Mouse (Mus musculus) lung, embryonic 14.5 days (tissue): Measurements from ENCODE around the gene Slc25a30. TPM values are rescaled to one million over a fixed set of nuclear protein-coding genes. Genes with fewer than 3 reads are reported as not detected.

Experiments
- ATAC-seq: fragments of 200-750 bp; cut with Nextera tagmentation; 2 replicates; pipeline ENCODE4 v1.8.0; 2017; ENCODE audit warnings: mild to moderate bottlenecking, moderate TSS enrichment, moderate library complexity; ENCODE audit not compliant: insufficient read depth
- DNase-seq: peaks from one replicate; pipeline ENCODE4 v3.0.0-alpha.2; 2015
- H3K27ac ChIP-seq: fragments of 300-500 bp; sonication (generic); 2 replicates; pipeline ENCODE4 v1.5.1; 2014; ENCODE audit warnings: low read depth, mild to moderate bottlenecking, moderate library complexity
- H3K27me3 ChIP-seq: fragments of 300-500 bp; sonication (generic); 2 replicates; pipeline ENCODE4 v1.6.1; 2014; ENCODE audit warnings: low read length, control low read depth; ENCODE audit not compliant: insufficient read depth
- H3K36me3 ChIP-seq: fragments of 300-500 bp; sonication (generic); 2 replicates; pipeline ENCODE4 v1.6.1; 2014; ENCODE audit warnings: control low read depth; ENCODE audit not compliant: insufficient read depth
- H3K4me1 ChIP-seq: fragments of 300-500 bp; sonication (generic); 2 replicates; pipeline ENCODE4 v1.6.1; 2014; ENCODE audit warnings: antibody characterized with exemption, control low read depth; ENCODE audit not compliant: insufficient read depth
- H3K4me2 ChIP-seq: fragments of 300-500 bp; sonication (generic); 2 replicates; pipeline ENCODE4 v1.6.1; 2014; ENCODE audit warnings: mild to moderate bottlenecking
- H3K4me3 ChIP-seq: fragments of 300-500 bp; sonication (generic); 2 replicates; pipeline ENCODE4 v1.5.1; 2014; ENCODE audit warnings: low read depth, low read length
- H3K9ac ChIP-seq: fragments of 300-500 bp; sonication (generic); 2 replicates; pipeline ENCODE4 v1.6.1; 2014
- H3K9me3 ChIP-seq: fragments of 300-500 bp; sonication (generic); 2 replicates; pipeline ENCODE4 v1.6.1; 2016; ENCODE audit warnings: low read depth, low read length, control low read depth
- CTCF ChIP-seq: IDR thresholded peaks from 2 replicates; pipeline ENCODE4 v1.5.1; 2016; ENCODE audit warnings: antibody characterized with exemption, low read depth
- WGBS: fragments of 180-500 bp; shearing (Covaris S2); extraction: QIAGEN DNeasy Blood & Tissue Kit; methylation state at CpG from one replicate; pipeline ENCODE4 v1.1.7; 2014; 5-methylcytosine and 5-hydroxymethylcytosine counted together
- polyA plus RNA-seq: library from polyadenylated mRNA; unstranded; fragments of >200 nt; fragmentation: Nextera tagmentation; extraction: Ambion mirVana; gene quantifications from 2 replicates; pipeline ENCODE4 v1.2.1, GENCODE M21; 2014

Slc25a30 gene
- polyA plus RNA-seq, 1 experiment from 2014 or later = 4.1 TPM

DNA sequence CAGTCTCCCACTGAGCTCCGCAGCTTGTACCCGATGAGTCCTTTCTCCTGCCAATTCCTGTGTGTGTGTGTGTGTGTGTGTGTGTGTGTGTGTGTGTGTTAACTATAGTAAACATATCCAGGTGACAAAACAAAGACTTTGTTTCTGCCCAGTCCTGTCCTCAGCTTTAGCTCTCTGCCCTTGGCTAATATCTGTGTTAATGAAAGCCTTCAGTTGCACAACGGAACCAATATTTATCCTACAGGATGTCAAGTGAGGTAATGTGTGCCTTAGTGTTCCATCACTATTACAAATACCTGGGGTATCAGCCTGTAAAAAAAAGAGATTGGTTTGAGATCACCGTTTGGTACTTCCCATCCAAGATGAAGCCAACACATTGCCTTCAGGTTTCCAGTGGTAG lies 6.3 kb upstream of the Slc25a30 start:
- Histone ChIP-seq H3K27ac (no peak overlapping the region), H3K9ac (no peak overlapping the region), H3K4me1 (no peaks in the 10 kb centered on the region), H3K27me3 (0 out of 2 replicates have a peak, but pooled peaks cover 5% of the 10 kb centered on the region), H3K9me3 (no peaks in the 10 kb centered on the region), H3K4me3 (no peak overlapping the region), H3K36me3 (no peaks in the 10 kb centered on the region), H3K4me2 (no peak overlapping the region)
- 83% methylated on average over 4 of the region's 4 CpGs for WGBS
- no peak for DNase-seq
- no peak for ATAC-seq
- TF ChIP-seq CTCF = no peak

- H3K9me3 ChIP-seq = no peaks in the 10 kb centered on the region
- DNase-seq (no peak), ATAC-seq (no peak)
- H3K4me2 ChIP-seq = no peak overlapping the region
- no peak overlapping the region for H3K9ac ChIP-seq
- no peak overlapping the region for H3K27ac ChIP-seq
- no peaks in the 10 kb centered on the region for H3K36me3 ChIP-seq
- no peaks in the 10 kb centered on the region; the same call in 1 of the 2 replicates for H3K4me1 ChIP-seq
- no peak overlapping the region for H3K4me3 ChIP-seq
- 77% methylated on average over 3 of the region's 3 CpGs for WGBS
- TF ChIP-seq CTCF = no peak
- 0 out of 2 replicates have a peak, but pooled peaks cover 5% of the 10 kb centered on the region for H3K27me3 ChIP-seq
Observed at GRCm38 (mm10) chr14:75791372-75791771, 4.5 kb upstream of the Slc25a30 start.

DNA sequence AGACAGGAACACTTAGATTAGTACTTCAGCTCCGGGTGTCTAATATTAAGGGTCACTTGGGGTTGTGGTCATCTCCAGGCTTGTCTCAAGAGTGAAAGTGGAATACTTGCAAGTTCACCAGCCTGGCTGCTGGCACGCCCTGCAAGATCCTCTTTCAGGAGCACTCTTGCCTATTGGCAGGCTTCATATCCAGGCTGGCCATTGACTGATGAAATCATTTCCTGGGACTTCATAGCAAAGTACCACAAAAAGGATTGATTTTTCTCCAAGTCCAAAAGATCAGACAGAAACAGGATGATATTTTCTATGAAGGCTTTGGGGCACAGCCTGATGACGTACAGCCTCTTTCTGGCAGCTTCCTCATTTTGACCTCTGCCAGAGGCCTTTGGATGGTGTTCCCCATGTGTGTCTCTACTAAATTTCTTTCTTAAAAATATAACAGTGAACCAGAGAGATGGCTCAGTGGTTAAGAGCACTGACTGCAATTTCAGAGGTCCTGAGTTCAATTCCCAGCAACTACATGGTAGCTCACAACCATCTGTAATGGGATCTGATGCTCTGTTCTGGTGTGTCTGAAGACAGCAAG lies 3.7 kb upstream of the Slc25a30 start:
- DNase-seq = no peak
- Histone ChIP-seq H3K36me3 (no peaks in the 10 kb centered on the region), H3K9ac (no peak overlapping the region), H3K4me3 (no peak overlapping the region), H3K27ac (no peak overlapping the region), H3K4me2 (no peak overlapping the region), H3K9me3 (no peaks in the 10 kb centered on the region), H3K27me3 (0 out of 2 replicates have a peak, but pooled peaks cover 8% of the 10 kb centered on the region), H3K4me1 (peaks cover 3% of the 10 kb centered on the region; the same call in 1 of the 2 replicates)
- 70% methylated on average over 3 of the region's 3 CpGs for WGBS
- no peak for ATAC-seq
- no peak for TF ChIP-seq CTCF

GRCm38 (mm10) chr14:75789291-75789690 lies 2.5 kb upstream of the Slc25a30 start:
- DNase-seq (no peak), ATAC-seq (no peak)
- Histone ChIP-seq H3K27me3 (0 out of 2 replicates have a peak, but pooled peaks cover 8% of the 10 kb centered on the region), H3K9ac (no peak overlapping the region), H3K36me3 (no peaks in the 10 kb centered on the region), H3K27ac (no peak overlapping the region), H3K9me3 (no peaks in the 10 kb centered on the region), H3K4me1 (peaks cover 3% of the 10 kb centered on the region; the same call in 1 of the 2 replicates), H3K4me2 (no peak overlapping the region), H3K4me3 (no peak overlapping the region)
- WGBS = 66% methylated on average over 6 of the region's 6 CpGs
- no peak for TF ChIP-seq CTCF

DNA sequence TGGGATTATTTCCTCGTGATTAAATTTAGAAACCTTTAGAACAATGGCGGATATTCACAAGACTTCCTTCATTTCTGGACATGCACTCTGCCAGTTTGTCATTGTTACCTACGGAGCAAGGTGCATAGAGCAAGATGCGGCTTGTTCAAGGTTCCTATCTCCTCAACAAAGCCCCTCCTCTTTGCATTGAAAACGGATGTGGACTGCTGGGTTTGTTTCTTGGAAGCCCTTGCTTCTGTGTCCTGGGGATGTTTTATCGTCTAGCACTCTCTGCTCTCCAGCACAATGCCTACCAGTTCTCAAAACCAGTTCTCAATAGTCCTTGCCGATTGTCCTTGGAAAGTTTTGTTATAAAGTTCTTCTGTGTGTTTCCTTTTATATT lies 948 bp upstream of the Slc25a30 start:
- H3K4me3 ChIP-seq = peak overlapping the region; percentile 70; the same call in 1 of the 2 replicates
- DNase-seq = peak; percentile 6
- no peak for TF ChIP-seq CTCF
- H3K27ac ChIP-seq = no peak overlapping the region
- H3K4me1 ChIP-seq = peaks cover 3% of the 10 kb centered on the region; the same call in 1 of the 2 replicates
- WGBS = 32% methylated on average over 7 of the region's 7 CpGs
- H3K9me3 ChIP-seq = no peaks in the 10 kb centered on the region
- H3K36me3 ChIP-seq = no peaks in the 10 kb centered on the region
- H3K27me3 ChIP-seq = 0 out of 2 replicates have a peak, but pooled peaks cover 8% of the 10 kb centered on the region
- H3K4me2 ChIP-seq = peak overlapping the region; percentile 84
- H3K9ac ChIP-seq = no peak overlapping the region
- no peak for ATAC-seq

DNA sequence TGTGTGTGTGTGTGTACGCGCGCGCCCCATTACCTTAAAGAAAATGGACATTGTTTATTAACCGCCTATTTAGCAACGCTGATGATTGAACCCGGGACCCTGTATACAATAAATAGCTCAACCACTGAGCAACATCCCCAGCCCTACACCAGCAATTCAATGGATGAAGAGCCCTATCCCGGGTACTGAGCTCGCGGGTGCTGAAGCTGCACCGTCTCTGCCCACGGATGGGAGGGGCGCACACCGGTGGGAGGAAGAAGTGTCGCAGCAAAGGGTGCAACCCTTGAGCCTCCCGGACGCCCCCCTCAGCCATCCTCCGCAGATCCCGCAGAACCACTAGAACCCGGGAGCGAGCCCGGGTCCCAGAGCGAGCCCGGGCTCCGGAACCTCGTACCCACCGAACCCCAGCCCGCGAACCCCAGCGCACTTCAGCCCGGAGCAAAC lies 391 bp downstream of the Slc25a30 start:
- Histone ChIP-seq H3K36me3 (no peaks in the 10 kb centered on the region), H3K9me3 (no peaks in the 10 kb centered on the region), H3K9ac (peak overlapping the region; percentile 62), H3K27ac (peak overlapping the region; percentile 67; the same call in 1 of the 2 replicates), H3K4me2 (peak overlapping the region; percentile 84), H3K27me3 (0 out of 2 replicates have a peak, but pooled peaks cover 8% of the 10 kb centered on the region), H3K4me3 (peak overlapping the region; percentile 70), H3K4me1 (peaks cover 3% of the 10 kb centered on the region; the same call in 1 of the 2 replicates)
- no peak for TF ChIP-seq CTCF
- WGBS = under 1% methylated on average over 31 of the region's 31 CpGs
- DNase-seq = no peak
- ATAC-seq = peak; percentile 72

- H3K4me3 ChIP-seq = no peak overlapping the region
- no peaks in the 10 kb centered on the region for H3K27me3 ChIP-seq
- ATAC-seq (no peak), DNase-seq (no peak)
- no peak overlapping the region for H3K4me2 ChIP-seq
- H3K4me1 ChIP-seq = no peaks in the 10 kb centered on the region
- H3K9me3 ChIP-seq = no peaks in the 10 kb centered on the region
- no peak overlapping the region for H3K9ac ChIP-seq
- no peaks in the 10 kb centered on the region for H3K36me3 ChIP-seq
- no peak overlapping the region for H3K27ac ChIP-seq
- TF ChIP-seq CTCF = no peak
- WGBS = 80% methylated on average over 4 of the region's 4 CpGs
Observed at GRCm38 (mm10) chr14:75779913-75780312, 6.9 kb downstream of the Slc25a30 start.
